Mouse (Mus musculus) c-Kit-negative CD71-positive TER-119-positive erythroid progenitor cells, embryonic 14.5 days (primary cell): ENCODE results near the gene 5830473C10Rik.
"Not testable (repeated sequence)": the region's sequence is repeated elsewhere in the genome, so short reads cannot be mapped to it uniquely, and the experiment has no call there.

Experiments used
- DNase-seq: peaks from one replicate; pipeline ENCODE4 v3.0.0-alpha.2; 2013; ENCODE audit warnings: low read depth, low spot score

5830473C10Rik gene

DNA sequence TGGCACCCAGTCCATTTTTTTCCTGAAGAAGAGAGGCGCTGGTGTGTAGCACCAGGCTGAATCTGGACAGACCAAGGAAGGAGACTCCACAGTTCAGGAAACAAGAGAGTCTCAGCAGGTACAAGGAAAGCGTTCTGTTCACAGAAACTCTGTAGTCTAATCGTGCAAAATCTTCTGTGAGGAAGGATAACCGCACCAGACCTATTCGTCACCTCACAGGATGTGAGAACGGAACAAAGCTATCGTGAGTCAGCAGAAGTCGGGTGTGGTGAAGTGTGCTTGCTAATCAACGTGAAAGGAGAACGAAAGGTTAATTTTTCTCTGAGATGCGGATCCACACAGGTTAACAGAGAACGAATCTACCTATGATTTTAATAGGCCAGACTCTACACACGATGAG, 34.0 kb downstream of the 5830473C10Rik start:
- no peak for DNase-seq

DNA sequence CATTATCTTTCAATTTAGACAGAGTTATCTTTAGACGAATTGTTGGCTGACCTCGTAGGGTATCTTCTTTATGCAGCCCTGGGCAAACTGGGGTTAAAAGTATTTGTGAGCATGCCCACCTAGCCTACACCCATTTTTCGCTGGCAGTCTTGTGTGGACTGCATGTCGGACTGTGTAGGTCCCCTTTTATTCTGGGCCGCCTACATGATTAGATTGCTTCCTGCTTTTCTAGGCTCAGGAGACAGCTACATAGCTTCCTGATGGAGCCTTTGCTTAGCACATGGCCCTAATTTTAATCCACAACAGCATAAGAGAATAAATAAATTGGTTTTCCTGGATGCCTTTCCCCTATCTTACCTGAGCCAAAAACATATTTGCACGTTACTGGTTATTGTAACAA, 35.2 kb downstream of the 5830473C10Rik start:
- no peak for DNase-seq

DNA sequence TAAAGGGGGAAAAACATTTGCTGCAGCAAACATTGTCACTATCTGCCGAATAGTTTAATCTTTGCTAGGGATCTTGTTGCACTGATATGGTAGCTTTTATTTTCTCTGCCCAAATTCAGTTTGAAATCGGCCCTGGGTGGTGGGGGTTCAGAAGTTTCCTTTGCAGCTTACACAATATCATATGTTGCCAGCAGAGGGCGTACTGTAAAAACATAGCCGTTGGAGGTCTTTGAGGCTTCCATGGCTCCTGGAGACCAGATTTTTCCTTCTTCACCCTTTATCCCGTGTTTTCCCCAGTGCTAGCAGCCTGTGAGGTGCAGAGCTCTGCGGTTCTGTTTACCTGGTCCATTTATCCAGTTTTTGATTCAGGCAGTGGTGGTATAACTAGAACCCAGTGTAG, 40.6 kb downstream of the 5830473C10Rik start:
- no peak for DNase-seq

DNA sequence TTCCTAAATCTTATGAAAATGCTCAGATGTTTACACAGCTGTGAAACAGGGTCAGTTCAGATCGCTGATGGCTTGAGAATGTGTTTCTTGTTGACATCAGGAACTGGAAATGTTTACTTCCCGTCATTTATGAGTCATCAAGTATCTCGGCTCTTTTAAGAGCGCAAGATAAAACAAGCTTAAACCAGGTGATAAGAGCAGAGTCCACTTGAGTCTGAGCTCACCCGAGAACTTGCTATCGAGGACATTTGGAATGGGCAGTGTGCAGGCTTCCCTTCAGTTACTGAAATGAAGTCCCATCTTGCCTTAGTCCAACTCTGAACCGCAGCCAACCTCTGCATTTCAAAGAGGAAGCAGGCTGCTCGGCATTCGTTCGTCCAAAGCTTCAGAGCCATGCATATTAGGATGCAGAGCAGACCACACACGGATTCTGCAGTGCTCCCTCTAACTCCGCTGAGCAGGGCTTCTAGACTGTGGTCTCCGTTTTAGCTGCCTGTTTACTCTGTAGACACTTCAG, 42.6 kb downstream of the 5830473C10Rik start:
- no peak for DNase-seq

DNA sequence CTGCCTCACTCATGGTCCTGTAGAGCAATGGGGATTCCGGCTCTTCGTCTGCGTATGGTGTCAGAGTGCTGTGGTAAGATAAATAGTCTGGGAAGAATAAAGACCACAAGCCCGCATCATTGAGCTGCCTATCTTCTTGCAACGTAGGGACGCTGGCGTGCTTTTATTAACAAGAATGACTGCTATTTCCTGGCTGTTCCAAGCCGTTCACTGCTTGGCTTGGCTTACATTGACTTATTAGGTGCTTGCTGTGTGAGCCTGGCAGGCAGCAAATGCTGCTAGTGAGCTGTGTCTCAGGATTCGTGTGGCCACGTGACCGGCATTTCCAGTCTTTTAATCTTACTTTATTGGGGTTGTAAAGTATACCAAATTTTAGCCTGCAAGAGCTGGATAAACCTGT, 48.0 kb downstream of the 5830473C10Rik start:
- no peak for DNase-seq

DNA sequence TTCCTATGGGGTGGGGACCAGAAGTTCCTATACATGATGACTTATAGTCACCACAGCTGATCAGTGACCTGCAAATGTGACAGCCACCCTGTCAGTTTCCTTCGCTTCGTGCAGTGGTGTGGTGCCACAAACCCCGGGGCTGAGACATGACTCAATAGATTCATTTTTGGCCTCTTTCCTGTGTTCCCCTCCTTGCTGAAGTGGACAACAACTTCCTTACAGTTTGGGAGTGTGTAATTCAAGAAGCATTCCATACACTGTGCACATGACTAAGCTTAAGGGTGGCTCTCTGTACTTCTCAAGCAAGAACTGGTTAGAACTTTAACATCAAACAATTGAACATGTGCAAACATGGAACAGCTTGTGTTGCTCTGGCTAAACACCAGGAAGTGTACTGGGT, 50.5 kb downstream of the 5830473C10Rik start:
- DNase-seq, result no peak

DNA sequence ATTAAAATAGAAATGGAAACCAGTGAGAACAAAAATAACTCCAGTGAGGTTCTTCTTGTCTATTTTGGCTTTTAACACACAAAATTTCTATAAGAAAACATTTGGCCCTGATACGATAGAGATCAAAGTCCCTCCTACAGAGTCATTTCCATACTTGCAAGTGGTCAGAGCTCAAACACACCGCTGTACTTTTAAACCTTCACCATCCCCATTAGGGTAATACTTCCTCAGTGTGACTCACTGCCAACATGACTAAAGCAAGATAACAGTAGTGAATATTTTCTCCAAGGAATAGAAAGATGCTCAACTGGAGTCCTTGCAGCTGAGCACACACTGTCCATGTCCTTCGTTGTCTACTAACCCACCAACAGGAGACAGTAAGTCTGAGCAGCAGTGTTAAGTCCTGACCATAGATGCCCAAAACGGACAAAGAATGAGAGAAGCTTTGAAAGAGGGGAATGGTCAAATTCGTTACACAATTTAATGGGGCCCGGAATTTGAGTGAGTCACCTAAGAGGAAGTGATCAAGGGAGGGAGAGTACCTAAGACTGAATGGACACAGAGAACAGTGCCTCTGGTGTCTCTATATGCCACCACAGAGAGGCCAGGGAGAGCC, 51.2 kb downstream of the 5830473C10Rik start:
- no peak for DNase-seq

DNA sequence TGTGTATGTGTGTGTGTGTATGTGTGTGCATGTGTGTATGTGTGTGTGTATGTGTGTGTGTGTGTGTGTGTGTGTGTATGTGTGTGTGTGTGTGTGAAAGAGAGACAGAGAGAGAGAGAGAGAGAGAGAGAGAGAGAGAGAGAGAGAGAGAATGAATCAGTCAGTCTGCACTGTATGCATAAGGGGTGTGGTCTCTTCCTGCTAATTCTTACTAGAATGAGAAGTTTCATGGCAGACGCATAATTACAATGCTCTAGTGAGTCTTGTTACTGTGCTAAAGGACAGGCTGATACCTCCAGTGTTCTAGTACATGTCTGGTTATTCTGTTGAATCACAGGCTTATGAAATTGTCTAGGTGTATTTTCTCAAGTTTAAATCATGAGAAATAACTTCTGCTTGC, 51.8 kb downstream of the 5830473C10Rik start:
- not testable (repeated sequence) for DNase-seq

DNA sequence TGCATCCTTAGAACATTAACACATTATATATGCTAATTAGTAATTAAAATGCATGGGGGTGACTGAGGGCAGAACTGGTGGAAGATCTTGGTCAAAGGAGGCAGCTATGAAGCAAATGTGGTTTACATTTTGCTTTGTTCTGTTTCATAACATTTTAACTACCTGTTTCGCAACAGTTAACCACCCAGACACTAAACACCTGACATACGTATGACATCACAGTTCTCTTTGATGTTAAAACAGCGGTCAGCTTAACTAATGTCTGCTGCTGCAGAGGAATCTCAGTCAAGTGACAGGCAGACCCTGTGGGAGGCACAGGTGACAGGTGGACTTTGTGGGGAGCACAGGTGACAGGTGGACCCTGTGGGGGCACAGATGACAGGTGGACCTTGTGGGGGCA, 57.0 kb downstream of the 5830473C10Rik start:
- DNase-seq, result no peak

DNA sequence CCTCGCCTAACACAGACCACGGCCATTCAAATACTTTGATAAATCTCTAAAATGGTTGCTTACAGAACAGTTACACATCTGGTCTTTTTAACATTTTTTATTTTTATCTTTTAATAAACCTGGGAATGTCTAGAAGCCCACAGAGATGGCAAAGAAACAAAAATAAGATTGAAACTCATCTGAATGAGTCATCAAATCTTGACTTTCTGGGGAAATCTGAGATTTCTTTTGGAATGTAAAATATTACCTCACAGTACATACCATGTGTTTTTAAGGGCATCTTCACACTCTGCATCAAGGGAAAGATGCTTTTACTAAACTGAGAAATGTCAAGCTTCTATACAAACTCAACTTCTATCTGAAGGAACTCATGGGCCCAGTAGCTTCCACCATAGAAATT, 60.4 kb downstream of the 5830473C10Rik start:
- no peak for DNase-seq

DNA sequence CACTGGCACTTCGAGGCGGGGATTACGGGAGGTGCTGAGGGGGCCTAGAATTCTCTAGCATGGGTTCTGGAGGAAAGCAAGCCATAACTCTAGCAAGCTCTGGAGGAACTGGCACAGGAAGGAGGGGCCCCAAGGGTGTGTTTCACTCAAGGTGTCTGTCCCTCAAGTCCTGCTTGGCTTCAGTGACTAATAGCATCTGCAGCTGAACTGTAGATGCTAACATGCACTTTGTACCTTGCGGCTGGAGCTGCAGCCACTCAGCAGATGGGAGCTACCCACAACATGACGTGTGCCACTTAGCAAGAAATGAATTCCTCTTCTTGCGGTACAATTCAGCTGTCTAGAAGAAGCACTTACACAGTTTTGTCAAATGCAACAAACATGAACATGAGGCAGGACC, 60.8 kb downstream of the 5830473C10Rik start:
- no peak for DNase-seq

DNA sequence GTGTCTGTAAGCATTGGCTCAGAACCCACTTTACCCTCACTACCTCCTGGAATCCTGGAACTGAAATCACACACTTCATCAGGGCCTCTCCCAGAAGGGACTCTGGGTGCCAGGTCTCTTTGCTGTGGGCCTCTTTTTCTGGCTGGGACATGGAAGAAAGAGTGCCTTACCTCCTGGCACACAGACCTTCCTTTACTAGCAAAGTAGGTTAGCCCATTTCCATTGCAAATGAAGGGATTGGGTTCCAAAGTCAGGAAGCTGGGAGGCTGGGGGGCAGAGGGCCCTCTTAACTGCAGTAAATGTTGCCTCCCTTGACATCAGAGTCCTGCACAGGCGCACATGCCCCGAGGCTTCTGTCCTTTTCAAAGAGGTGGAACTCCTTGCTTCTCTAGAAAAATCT, 62.3 kb downstream of the 5830473C10Rik start:
- DNase-seq, result no peak

DNA sequence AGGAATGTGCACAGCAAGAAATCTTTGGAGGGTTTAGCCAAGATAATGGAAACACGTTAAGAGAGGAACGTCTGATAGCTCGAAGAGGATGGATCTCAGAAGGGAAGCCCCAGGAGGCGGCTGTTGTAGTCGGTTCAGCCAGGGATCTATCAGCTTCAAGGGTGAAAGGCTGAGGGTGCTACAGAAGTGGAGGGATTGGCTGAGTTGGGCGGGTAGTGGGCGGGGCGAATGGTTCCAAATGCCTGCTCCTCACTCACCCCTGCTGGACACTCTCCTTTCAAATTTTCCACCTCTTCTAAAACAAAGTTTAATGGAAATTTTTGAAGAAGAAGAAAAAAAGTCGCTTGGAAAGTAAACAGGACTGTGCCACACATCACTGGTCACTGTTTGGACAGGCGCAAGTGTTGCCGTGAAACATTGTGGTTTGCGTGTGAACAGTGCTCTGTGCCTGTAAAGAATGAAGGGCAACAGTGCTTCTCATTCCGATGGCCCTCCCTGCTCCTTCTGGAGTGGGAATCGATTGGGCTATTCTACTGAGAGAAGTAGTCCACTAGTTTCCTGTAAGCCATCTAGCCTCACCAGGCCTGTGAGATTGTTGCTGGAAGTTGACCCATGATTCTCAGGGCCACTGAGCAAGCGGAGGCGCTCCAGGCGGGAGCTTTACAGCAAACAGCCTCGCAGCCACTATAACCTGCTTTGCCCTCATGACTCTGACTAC, 64.0 kb downstream of the 5830473C10Rik start:
- DNase-seq, result no peak

DNA sequence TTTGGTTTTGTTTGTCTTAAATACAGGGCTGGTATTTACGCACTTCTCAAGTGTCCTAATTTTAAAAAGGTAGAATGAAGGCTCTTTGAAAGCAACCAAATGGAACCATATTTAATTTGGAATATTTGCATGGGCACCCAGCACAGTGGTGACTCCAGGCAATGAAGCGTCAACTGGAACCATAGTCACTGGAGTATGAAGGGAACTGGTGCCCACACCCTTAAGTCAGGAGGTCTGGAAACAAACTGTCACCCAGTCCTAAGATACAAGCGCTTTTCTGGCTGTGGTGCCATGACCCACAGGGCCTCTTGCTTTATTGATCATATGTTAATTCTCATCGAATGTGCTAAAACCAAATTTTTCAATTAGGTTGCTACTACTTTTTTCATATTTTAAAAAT, 66.5 kb downstream of the 5830473C10Rik start:
- no peak for DNase-seq

DNA sequence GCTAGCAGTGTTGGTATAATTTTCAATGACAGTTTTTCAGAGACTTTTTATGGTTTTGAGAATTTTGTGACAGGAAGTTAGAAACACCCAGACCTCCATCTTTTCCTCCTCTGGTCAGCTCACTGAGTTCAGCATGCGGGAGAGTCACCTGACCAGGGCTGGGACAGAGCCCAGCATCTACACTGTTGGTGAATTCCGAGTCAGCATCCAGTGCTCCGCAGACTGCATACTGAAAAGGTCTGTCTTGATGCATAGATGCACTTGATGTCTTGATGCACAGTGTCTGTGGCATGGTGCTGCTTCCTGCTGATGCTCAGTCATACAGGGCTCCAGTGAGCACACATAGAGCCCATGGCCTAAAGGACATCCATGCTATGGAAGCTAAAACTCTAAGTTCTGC, 67.1 kb downstream of the 5830473C10Rik start:
- DNase-seq, result no peak

DNA sequence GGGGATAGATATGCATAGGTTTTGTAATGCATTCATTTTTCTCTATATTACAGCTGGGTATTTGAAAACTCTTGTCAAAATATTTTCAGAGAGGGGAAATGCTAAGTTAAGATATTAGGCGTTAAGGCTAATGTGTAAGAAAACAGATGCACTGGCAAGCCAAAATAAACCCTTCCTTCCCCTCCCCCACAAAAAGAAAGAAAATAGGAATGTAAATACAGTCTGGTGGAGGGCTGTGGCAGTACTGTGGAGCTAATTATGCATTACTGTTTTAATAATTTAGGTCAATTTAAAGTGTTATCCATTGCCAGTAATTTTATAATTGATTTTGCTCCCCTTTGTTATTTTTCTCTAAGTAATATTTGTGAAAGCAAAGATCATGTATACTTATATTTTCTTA, 67.6 kb downstream of the 5830473C10Rik start:
- no peak for DNase-seq

DNA sequence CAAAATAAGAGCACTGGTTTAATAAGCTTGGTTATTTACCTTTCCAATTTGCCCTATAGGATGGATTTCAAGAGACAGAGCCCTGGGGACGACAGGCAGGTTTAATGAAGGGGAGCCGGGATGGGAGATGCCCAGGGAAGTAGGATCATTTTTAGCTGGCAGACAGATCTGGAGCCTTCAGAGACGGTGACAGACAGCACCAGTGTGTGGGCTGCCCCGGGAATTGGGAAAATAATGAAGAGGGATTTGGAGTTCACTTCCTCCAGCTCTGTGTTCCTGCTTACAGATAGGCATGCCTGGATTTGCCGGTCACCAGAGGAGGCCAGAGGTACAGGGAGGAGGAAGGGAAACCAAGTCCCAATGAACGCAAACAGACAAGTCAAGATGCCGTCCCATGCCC, 74.0 kb downstream of the 5830473C10Rik start:
- DNase-seq, result no peak

DNA sequence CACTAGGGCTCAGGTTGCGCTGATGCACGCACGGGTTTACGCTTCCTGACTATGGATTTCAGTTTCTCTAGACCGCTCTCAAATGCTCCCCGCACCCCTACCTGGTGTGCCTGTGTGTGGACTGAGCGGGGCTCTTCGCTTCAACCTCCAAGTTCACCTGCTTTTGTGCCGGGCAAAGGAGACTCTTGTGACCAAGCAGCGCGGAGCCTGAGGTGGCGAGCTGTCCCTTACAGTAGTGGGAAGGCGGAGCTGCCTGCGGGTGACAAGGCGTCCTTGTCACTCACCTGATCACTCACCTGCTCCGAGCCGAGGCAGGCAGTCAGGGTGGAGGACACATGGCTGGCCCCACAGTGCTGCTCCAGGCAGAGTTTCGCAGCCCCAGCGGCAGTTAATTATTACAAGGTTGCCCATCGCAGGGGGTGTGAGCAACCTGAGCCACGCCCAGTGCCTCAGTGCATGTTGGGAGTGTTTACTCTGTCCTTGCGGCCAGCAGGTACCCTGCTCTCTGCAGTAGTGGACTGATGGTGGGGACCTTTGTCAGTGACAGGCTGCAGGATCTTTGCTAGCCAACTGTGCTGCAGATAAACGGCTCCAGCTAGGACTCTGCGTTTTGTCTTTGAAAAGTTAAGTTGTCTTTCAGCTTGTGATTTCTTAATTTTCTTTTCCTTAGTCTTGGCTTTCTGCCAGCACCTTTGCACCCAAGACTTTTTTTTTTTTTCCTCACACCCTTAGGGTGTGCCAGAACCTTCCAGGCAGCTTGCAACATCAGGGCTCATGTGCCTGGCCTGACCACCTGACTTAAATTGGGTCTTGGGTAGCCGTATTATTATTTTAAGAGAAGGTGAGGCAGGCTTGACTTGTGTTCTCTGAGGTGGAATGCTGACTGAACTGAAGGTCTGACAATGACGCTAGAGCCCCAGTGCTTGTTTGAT, 79.6 kb downstream of the 5830473C10Rik start, which contains the start of gene Rassf6:
Rassf6 (minus strand) TSS at position 372 of the 932 bp plus-strand sequence.
- no peak for DNase-seq

DNA sequence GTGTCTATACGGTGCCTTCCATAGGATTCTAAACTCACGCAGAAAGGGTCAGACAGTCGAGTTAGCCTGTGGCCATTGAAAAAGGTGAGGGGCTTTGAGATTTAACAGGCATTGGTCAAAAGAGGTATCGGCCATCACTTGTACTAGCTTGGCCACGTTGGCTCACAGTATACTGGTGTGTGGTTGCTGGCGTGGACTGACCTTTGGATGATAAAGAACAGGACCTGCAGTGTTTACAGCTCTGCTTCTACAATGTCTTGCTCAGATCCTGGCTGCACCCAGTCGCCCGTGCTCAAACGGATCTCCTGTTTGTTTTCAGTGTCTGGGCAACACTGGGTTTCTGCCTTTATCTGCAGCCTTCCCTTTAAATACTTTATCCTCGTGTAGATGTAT, 80.3 kb downstream of the 5830473C10Rik start:
- no peak for DNase-seq

DNA sequence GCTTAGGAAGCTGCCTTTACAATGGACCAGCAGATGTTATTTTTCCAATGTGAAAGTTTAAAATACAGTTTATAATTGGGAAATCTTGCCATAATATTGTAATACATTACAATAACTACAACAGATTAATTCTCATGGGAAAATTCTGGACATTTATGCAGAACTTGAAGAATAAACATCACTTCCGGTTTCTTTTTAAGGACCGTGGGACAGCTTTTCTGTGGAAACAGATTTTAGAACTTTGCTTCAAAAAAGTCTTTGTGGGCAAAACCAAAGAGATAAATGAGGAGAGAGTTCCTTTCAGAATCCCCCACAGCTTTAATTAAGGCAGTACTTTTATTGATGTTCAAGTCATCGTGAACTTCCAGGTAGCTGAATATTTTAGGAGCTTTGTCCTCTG, 84.7 kb downstream of the 5830473C10Rik start:
- DNase-seq, result no peak

DNA sequence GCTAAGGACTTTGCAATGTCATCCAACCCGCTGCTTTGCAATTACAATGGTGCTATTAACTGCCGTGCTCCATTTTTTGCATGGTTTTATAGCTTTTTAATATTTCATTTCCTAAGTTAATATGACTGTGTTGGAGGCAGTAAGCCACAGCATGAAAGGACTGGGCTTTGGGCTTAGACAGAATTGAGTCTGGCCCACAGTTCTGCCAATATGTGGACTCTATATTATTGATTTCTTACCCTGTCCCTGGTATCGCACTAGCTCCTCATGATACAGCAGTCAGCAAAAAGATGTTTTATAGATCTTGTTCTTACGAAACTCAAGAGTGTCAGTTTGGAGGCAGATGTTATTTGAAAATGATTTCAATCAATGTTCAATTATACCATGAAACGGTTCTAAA, 85.5 kb downstream of the 5830473C10Rik start:
- no peak for DNase-seq
